Comparison of ENCODE assay signal across 19 mouse cellular contexts in genomic region chr4:101416966-101417365, GRCm38 (mm10). TPM values are rescaled to one million over a fixed set of nuclear protein-coding genes. Genes with fewer than 3 reads are reported as not detected.
A peak's percentile ranks its signal among the peaks of the same experiment; 100 is the strongest.
DNase-seq lines count a peak whose midpoint lies in the region; ATAC-seq lines count a peak whose summit lies in the region.
"Had no signal": no experiment of that assay in that cellular context is flagged by ENCODE, and none has a peak within 500 bp of the region (broad histone marks: within the 10 kb centered on the region; RNA-seq: fewer than 3 reads in every experiment).

No protein-coding gene starts in this region.

- H3K27me3 ChIP-seq in heart, embryonic 10.5 days (ENCODE audit: insufficient read depth, poor library complexity, severe bottlenecking), result no peaks in the 10 kb centered on the region
- peaks cover 9% of the 10 kb centered on the region for H3K27me3 ChIP-seq in midbrain, embryonic 15.5 days (replicated peaks)
- H3K27me3 ChIP-seq: embryonic facial prominence, embryonic 13.5 days; heart, embryonic 13.5 days had no signal

- peak; percentile 41 for DNase-seq in cerebellum, adult 9-10 months
- DNase-seq in heart, adult 11 months, result peak; percentile 68
- no peak for DNase-seq in heart, embryonic 10.5 days (ENCODE audit: low spot score)
- DNase-seq in Muller cell, postnatal 12 days (ENCODE audit: inconsistent ontology term), result peak; percentile 12
- peak; percentile 63 to 66 for DNase-seq in cerebellum, postnatal 10 days
- DNase-seq: adrenal gland, adult 8-10 months; adrenal gland, postnatal 36 days; gastrocnemius, postnatal 10 days; heart, postnatal 4 days; kidney, adult 11 months; kidney, adult 9 months had no signal

- no peak overlapping the region for H3K27ac ChIP-seq in heart, embryonic 10.5 days
- no peak overlapping the region for H3K27ac ChIP-seq in midbrain, embryonic 15.5 days
- H3K27ac ChIP-seq: embryonic facial prominence, embryonic 13.5 days; forebrain, embryonic 12.5 days; heart, embryonic 13.5 days; hindbrain, embryonic 12.5 days; hindbrain, postnatal 0 days had no signal

- no peaks in the 10 kb centered on the region for H3K36me3 ChIP-seq in heart, embryonic 10.5 days
- H3K36me3 ChIP-seq in midbrain, embryonic 15.5 days (replicated peaks), result no peaks in the 10 kb centered on the region
- H3K36me3 ChIP-seq: embryonic facial prominence, embryonic 13.5 days; forebrain, embryonic 12.5 days; heart, embryonic 13.5 days; hindbrain, embryonic 12.5 days had no signal

- 75% methylated on average over 11 of the region's 11 CpGs for WGBS in heart, embryonic 10.5 days
- 86% methylated on average over 11 of the region's 11 CpGs for WGBS in midbrain, embryonic 15.5 days

- H3K4me2 ChIP-seq in midbrain, embryonic 15.5 days, result no peak overlapping the region
- H3K4me2 ChIP-seq: embryonic facial prominence, embryonic 13.5 days; forebrain, embryonic 12.5 days; heart, embryonic 13.5 days; hindbrain, embryonic 12.5 days had no signal

- H3K4me1 ChIP-seq in heart, embryonic 10.5 days, result peaks cover 18% of the 10 kb centered on the region
- H3K4me1 ChIP-seq in midbrain, embryonic 15.5 days, result peaks cover 7% of the 10 kb centered on the region; the same call in 1 of the 2 replicates

- no peak overlapping the region for H3K4me3 ChIP-seq in heart, embryonic 10.5 days
- no peak overlapping the region for H3K4me3 ChIP-seq in midbrain, embryonic 15.5 days
- H3K4me3 ChIP-seq: embryonic facial prominence, embryonic 13.5 days; forebrain, embryonic 12.5 days; heart, embryonic 13.5 days; hindbrain, embryonic 12.5 days had no signal

- no peak for ATAC-seq in cerebellum, adult (ENCODE audit: insufficient number of reproducible peaks, low FRiP score, low TSS enrichment)
- no peak for ATAC-seq in midbrain, embryonic 15.5 days (replicated peaks)
- ATAC-seq: forebrain, embryonic 16.5 days; hindbrain, postnatal 0 days had no signal

- no peak overlapping the region for H3K9ac ChIP-seq in midbrain, embryonic 15.5 days
- H3K9ac ChIP-seq: embryonic facial prominence, embryonic 13.5 days; forebrain, embryonic 12.5 days; heart, embryonic 13.5 days; hindbrain, embryonic 12.5 days had no signal

- no peaks in the 10 kb centered on the region for H3K9me3 ChIP-seq in heart, embryonic 10.5 days
- no peaks in the 10 kb centered on the region for H3K9me3 ChIP-seq in midbrain, embryonic 15.5 days
- H3K9me3 ChIP-seq: embryonic facial prominence, embryonic 13.5 days; forebrain, embryonic 12.5 days; heart, embryonic 13.5 days; hindbrain, embryonic 12.5 days had no signal

RNA-seq across cellular contexts. Expression of gene Ak4, which starts 2.1 kb away (rescaled TPM):
- 28.5 and 30.4 TPM in 2 replicates for polyA plus RNA-seq in heart, embryonic 10.5 days (2016; fragmentation: Nextera tagmentation; extraction: Ambion mirVana)
- 8.1 and 9.0 TPM in 2 replicates for polyA plus RNA-seq in midbrain, embryonic 15.5 days (2015; fragmentation: Nextera tagmentation; extraction: Ambion mirVana)
